Mouse (Mus musculus) lung, embryonic 16.5 days (tissue): ENCODE data around the gene Ripor2. TPM values are rescaled to one million over a fixed set of nuclear protein-coding genes. Genes with fewer than 3 reads are reported as not detected.

Source experiments
- ATAC-seq: fragments of 200-750 bp; cut with Nextera tagmentation; 2 replicates; pipeline ENCODE4 v1.8.0; 2017; ENCODE audit warnings: low read depth, mild to moderate bottlenecking, moderate library complexity
- H3K27ac ChIP-seq: fragments of 300-500 bp; sonication (generic); 2 replicates; pipeline ENCODE4 v1.5.1; 2014; ENCODE audit warnings: mild to moderate bottlenecking, control low read depth, low read length
- H3K27me3 ChIP-seq: fragments of 300-500 bp; sonication (generic); 2 replicates; pipeline ENCODE4 v1.6.1; 2014; ENCODE audit warnings: low read depth, low read length, mixed read lengths; ENCODE audit not compliant: control insufficient read depth, insufficient read depth
- H3K36me3 ChIP-seq: fragments of 300-500 bp; sonication (generic); 2 replicates; pipeline ENCODE4 v1.6.1; 2014; ENCODE audit warnings: low read length; ENCODE audit not compliant: control insufficient read depth, insufficient read depth
- H3K4me1 ChIP-seq: fragments of 300-500 bp; sonication (generic); replicated peaks from 2 replicates; pipeline ENCODE4 v1.6.1; 2014; ENCODE audit warnings: low read length, mixed read lengths; ENCODE audit not compliant: control insufficient read depth, insufficient read depth
- H3K4me2 ChIP-seq: fragments of 300-500 bp; sonication (generic); 2 replicates; pipeline ENCODE4 v1.6.1; 2014; ENCODE audit warnings: low read depth, low read length, control low read depth
- H3K4me3 ChIP-seq: fragments of 300-500 bp; sonication (generic); 2 replicates; pipeline ENCODE4 v1.5.1; 2014; ENCODE audit warnings: mild to moderate bottlenecking, low read length, control low read depth
- H3K9ac ChIP-seq: fragments of 300-500 bp; sonication (generic); 2 replicates; pipeline ENCODE4 v1.6.1; 2014; ENCODE audit warnings: low read length, control low read depth
- H3K9me3 ChIP-seq: fragments of 300-500 bp; sonication (generic); 2 replicates; pipeline ENCODE4 v1.6.1; 2016; ENCODE audit warnings: low read length; ENCODE audit not compliant: control insufficient read depth
- WGBS: fragments of 180-500 bp; shearing (Covaris S2); extraction: QIAGEN DNeasy Blood & Tissue Kit; methylation state at CpG from one replicate; pipeline ENCODE4 v1.1.7; 2014; 5-methylcytosine and 5-hydroxymethylcytosine counted together
- polyA plus RNA-seq: library from polyadenylated mRNA; unstranded; fragments of >200 nt; fragmentation: Nextera tagmentation; extraction: Ambion mirVana; gene quantifications from 2 replicates; pipeline ENCODE4 v1.2.1, GENCODE M21; 2015

Ripor2 gene
- polyA plus RNA-seq, 1 experiment from 2014 or later, result 4.3 TPM

DNA sequence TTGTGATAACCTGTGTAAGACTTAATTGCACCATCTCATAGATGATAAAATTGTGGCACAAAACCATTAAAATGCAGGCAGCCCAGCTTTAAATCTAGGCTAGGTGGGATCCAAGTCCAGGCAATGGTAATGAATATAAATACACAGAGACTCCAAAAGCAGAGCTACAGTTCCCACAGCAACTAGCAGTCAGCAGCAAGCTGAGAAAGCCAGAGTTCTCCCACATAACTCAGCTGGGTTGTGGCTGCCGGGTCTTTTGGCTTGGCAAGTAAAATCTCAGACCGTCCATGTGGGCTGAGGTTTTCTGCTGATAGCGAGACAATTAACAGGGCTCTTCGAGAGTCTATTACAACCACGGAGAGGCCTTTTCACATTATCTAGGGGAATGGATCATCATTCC, 66.0 kb downstream of the Ripor2 start:
- Histone ChIP-seq H3K27me3 (no peaks in the 10 kb centered on the region), H3K4me1 (no peaks in the 10 kb centered on the region; the same call in 1 of the 2 replicates), H3K9ac (no peak overlapping the region), H3K4me3 (no peak overlapping the region), H3K9me3 (no peaks in the 10 kb centered on the region), H3K36me3 (no peaks in the 10 kb centered on the region), H3K4me2 (no peak overlapping the region), H3K27ac (no peak overlapping the region)
- WGBS, result 70% methylated on average over 5 of the region's 5 CpGs
- no peak for ATAC-seq

DNA sequence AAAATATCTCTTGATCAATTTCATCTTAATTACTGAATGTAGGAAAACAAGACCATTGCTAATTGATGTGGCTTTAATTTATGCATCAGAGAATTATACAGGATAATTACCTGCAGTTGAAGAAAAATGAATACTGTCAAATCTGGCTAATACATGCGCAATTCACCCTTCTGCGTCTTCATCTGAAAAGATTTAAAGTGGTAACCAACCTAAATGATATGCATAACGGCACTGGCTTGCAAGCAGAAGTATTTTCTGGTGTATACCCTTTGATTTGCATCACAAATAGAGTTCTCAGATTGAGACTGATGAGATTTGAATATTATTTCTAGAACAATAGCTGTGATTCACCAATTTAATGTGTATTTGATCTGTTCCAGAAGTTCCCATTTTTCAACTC, 66.7 kb downstream of the Ripor2 start:
- 89% methylated on average over 3 of the region's 3 CpGs for WGBS
- Histone ChIP-seq H3K4me2 (no peak overlapping the region), H3K9ac (no peak overlapping the region), H3K27me3 (no peaks in the 10 kb centered on the region), H3K4me1 (no peaks in the 10 kb centered on the region; the same call in 1 of the 2 replicates), H3K9me3 (no peaks in the 10 kb centered on the region), H3K27ac (no peak overlapping the region), H3K36me3 (no peaks in the 10 kb centered on the region), H3K4me3 (no peak overlapping the region)
- no peak for ATAC-seq

DNA sequence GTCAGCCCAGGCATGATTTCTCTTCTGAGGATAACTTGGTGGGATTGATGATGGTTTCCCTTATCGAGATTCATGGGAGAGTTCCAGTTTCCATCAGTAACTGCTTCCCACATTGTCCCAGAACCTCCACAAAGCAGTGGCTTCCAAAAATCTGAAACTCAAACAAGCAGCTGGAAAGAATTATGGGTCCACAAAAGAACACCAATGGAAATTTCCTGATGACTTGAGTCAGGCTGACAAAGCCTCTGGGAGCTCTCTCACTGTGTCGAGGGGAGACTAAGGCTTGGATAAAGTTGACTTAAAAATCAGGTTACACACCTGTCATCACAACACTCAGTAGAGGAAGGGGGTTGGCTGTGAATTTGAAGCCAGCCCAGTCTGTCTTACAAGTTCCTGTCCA, 67.1 kb downstream of the Ripor2 start:
- Histone ChIP-seq H3K4me1 (no peaks in the 10 kb centered on the region; the same call in 1 of the 2 replicates), H3K9ac (no peak overlapping the region), H3K4me3 (no peak overlapping the region), H3K9me3 (no peaks in the 10 kb centered on the region), H3K27me3 (no peaks in the 10 kb centered on the region), H3K4me2 (no peak overlapping the region), H3K27ac (no peak overlapping the region), H3K36me3 (no peaks in the 10 kb centered on the region)
- no peak for ATAC-seq
- 52% methylated on average over 2 of the region's 2 CpGs for WGBS

DNA sequence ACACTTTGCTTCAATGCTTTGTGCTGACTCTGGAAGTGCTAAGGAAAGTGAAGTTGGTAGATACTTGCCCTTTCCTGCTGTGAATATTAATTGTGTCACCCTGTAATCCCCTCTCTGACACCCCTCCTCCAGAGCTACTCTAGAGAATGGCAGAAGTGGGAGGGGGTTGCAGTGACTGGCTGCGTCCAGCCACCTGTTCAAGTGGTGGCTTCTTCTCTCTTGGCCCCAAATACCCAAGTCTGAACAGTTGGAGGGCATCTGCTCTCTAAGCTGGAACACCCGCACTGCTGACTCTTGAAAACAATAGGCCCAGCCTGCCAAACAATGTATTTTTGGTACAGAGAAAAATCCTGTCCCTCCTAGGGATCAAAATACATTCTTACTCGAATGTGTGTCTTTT, 69.0 kb downstream of the Ripor2 start:
- H3K4me1 ChIP-seq, result peaks cover 2% of the 10 kb centered on the region; the same call in 1 of the 2 replicates
- no peak for ATAC-seq
- H3K4me2 ChIP-seq, result no peak overlapping the region
- H3K9ac ChIP-seq, result no peak overlapping the region
- no peaks in the 10 kb centered on the region for H3K36me3 ChIP-seq
- whole genome bisulfite sequencing, result 76% methylated on average over 3 of the region's 3 CpGs
- no peak overlapping the region for H3K4me3 ChIP-seq
- H3K27ac ChIP-seq, result no peak overlapping the region
- H3K27me3 ChIP-seq, result no peaks in the 10 kb centered on the region
- no peaks in the 10 kb centered on the region for H3K9me3 ChIP-seq

DNA sequence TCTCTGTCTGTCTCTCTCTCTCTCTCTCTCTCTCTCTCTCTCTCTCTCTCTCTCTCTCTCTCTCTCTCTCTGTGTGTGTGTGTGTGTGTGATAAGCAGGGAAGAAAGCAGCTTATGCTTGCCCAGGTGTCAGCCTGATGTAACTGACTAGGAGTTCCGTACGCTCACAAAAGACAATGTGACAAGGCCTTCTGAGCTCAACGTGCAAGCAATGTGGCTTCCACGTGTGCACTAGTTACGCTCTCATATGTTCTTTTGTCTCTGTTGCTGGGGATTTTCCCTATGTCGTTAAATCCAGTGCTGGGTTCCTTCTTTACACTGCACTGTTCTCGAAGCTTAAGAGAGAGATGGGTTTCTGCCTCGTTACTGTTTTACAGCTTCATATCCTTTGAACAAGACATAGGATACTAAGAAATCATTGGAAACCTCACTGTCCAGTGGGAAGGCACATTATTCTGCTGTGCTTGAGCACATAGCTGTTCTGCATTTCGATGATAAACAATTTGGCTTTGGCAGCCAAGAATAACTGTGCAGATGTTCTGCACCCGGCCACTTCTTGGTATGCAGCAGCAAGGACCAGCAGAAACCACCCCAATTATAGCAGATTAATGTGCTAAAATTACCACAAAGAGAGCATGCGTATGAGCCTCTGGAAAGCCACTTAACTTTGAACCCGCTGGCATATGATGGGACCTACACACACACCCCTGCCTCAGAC, 73.1 kb downstream of the Ripor2 start:
- ATAC-seq, result peak; percentile 17; the same call in 1 of the 2 replicates
- H3K27ac ChIP-seq, result no peak overlapping the region
- H3K36me3 ChIP-seq, result no peaks in the 10 kb centered on the region
- WGBS, result 66% methylated on average over 12 of the region's 12 CpGs
- H3K4me1 ChIP-seq, result peaks cover 2% of the 10 kb centered on the region; the same call in 1 of the 2 replicates
- no peaks in the 10 kb centered on the region for H3K9me3 ChIP-seq
- H3K9ac ChIP-seq, result no peak overlapping the region
- H3K27me3 ChIP-seq, result no peaks in the 10 kb centered on the region
- no peak overlapping the region for H3K4me3 ChIP-seq
- no peak overlapping the region for H3K4me2 ChIP-seq

DNA sequence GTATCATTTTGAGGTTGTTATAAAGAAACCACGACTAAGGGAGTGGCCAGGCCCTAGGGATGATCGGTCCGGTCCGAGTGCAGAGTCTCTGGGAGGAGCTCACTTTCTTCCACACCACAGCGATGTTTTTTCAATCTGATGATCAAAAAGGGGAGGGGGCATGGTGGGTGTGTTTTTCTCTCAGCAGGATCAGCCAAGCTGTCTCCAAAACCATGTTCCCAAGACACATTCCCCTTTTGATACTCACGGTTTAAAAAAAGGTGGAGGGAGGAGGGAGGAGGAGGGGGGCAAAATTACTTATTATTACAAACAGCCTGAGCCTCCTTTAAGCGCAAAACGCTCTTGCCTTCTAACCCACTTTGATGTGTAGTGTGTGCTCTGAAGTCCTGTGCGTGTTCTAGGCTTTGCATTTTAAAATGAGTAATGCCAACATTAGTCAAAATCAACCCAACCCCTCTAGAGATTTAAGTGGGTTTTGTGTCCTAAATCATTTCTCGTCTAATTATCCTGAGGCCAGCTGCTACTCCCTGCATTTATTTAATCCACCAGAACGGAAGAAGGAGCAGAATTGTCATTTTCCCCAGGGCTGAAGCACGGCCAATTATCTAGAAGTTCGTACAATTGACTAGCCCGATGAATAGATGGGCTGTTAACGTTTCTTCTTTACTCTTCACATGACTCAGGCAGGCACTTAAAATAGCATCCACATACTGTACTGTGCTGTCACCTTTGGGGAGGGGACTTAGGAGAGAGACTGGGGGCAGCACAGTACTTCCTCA, 74.9 kb downstream of the Ripor2 start:
- Histone ChIP-seq H3K27ac (no peak overlapping the region), H3K9ac (no peak overlapping the region), H3K27me3 (no peaks in the 10 kb centered on the region), H3K4me2 (no peak overlapping the region), H3K4me3 (no peak overlapping the region), H3K9me3 (no peaks in the 10 kb centered on the region), H3K4me1 (peaks cover 2% of the 10 kb centered on the region), H3K36me3 (no peaks in the 10 kb centered on the region)
- ATAC-seq, result no peak
- WGBS, result 48% methylated on average over 15 of the region's 15 CpGs

DNA sequence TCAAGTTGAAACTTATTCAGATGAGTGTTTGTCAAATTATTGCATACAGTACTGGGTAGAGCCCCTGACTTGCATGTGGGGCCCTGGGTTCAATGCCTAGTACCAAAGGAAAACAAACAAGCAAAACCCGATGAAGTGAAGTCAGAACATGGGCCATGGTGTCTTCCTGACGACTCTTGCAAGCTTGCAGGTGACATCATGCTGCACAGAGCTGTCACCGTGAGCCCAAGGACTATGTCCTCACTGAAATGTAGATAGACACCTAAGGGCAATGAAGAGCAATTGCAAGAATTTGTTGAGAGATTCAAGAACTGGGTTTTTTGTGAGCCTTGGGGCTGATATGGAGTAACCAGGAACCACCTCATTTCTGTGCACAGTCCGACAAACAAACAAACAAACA, 84.8 kb downstream of the Ripor2 start:
- Histone ChIP-seq H3K27ac (no peak overlapping the region), H3K4me2 (no peak overlapping the region), H3K36me3 (no peaks in the 10 kb centered on the region), H3K9me3 (no peaks in the 10 kb centered on the region), H3K27me3 (no peaks in the 10 kb centered on the region), H3K4me1 (no peaks in the 10 kb centered on the region; the same call in 1 of the 2 replicates), H3K4me3 (no peak overlapping the region), H3K9ac (no peak overlapping the region)
- 66% methylated on average over 4 of the region's 4 CpGs for WGBS
- no peak for ATAC-seq

DNA sequence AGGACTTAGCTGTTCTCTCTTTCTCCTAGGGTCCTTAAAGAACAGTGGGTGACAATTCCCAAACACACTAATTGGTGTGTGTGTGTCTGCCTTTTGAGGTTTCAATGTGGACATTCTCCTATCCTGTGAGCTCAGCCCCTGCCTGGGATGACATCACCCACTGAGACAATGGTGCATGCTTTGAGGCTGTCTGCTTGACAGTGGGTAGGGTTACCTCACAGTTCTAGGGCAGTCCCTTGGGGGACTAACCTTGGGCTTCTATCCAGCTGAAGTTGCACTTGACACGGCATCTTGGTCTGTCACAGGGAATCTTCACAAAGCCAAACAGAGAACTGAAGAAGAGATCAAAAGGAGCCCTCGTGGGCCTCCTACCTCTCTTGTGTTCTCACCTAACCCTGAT, 86.6 kb downstream of the Ripor2 start:
- H3K9ac ChIP-seq, result no peak overlapping the region
- H3K4me1 ChIP-seq, result no peaks in the 10 kb centered on the region
- WGBS, result 41% methylated on average over 2 of the region's 2 CpGs
- H3K36me3 ChIP-seq, result no peaks in the 10 kb centered on the region
- H3K4me2 ChIP-seq, result no peak overlapping the region
- no peaks in the 10 kb centered on the region for H3K27me3 ChIP-seq
- H3K4me3 ChIP-seq, result no peak overlapping the region
- ATAC-seq, result no peak
- no peaks in the 10 kb centered on the region for H3K9me3 ChIP-seq
- H3K27ac ChIP-seq, result no peak overlapping the region

DNA sequence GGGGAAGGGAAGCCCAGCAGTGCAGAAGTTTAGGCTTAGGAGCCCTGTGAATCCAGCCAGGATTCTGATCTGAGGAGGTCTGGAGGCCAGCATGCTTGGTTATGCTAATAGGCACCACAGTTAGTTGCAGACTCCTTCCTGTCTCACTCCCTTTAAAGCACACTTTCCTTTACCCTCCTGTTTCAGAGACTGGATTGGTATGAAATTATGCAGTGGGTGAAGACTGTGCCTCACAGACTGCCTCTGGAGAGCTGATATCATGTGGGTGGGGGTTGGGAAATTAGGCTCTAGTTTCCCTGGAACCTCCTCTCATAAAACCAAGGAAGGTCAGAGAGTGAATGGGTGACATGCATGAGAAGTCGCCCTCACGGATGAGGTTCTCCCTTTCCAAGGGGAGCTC, 88.7 kb downstream of the Ripor2 start:
- no peak overlapping the region for H3K4me3 ChIP-seq
- 86% methylated on average over 2 of the region's 2 CpGs for WGBS
- no peaks in the 10 kb centered on the region for H3K27me3 ChIP-seq
- no peaks in the 10 kb centered on the region for H3K9me3 ChIP-seq
- no peaks in the 10 kb centered on the region for H3K4me1 ChIP-seq
- H3K36me3 ChIP-seq, result no peaks in the 10 kb centered on the region
- no peak overlapping the region for H3K4me2 ChIP-seq
- no peak overlapping the region for H3K27ac ChIP-seq
- no peak overlapping the region for H3K9ac ChIP-seq
- ATAC-seq, result no peak
